Comparison of ENCODE assay signal across 8 mouse cellular contexts in genomic region chr14:16196518-16196917, GRCm38 (mm10). TPM values are rescaled to one million over a fixed set of nuclear protein-coding genes. Genes with fewer than 3 reads are reported as not detected.
A peak's percentile ranks its signal among the peaks of the same experiment; 100 is the strongest.
DNase-seq lines count a peak whose midpoint lies in the region; ATAC-seq and TF ChIP-seq lines count a peak whose summit lies in the region.

No protein-coding gene starts in this region.

- no peak for TF ChIP-seq CTCF in liver, adult 2 months (IDR thresholded peaks at IDR 0.05; ENCODE audit: low read depth, low read length)

- no peak for TF ChIP-seq POLR2A in liver, adult 2 months (IDR thresholded peaks at IDR 0.05; ENCODE audit: extremely low read depth, insufficient read depth, low read length)

- no peak overlapping the region for H3K27ac ChIP-seq in embryonic facial prominence, embryonic 11.5 days (replicated peaks; ENCODE audit: low read depth, low read length)
- H3K27ac ChIP-seq in embryonic facial prominence, embryonic 10.5 days (replicated peaks) = no peak overlapping the region
- H3K27ac ChIP-seq in liver, adult 2 months (replicated peaks; ENCODE audit: insufficient read depth, low read depth, low read length) = no peak overlapping the region

- H3K4me3 ChIP-seq in embryonic facial prominence, embryonic 11.5 days (ENCODE audit: low read depth, low read length) = no peak overlapping the region
- no peak overlapping the region for H3K4me3 ChIP-seq in embryonic facial prominence, embryonic 10.5 days
- H3K4me3 ChIP-seq in liver, adult 2 months (ENCODE audit: insufficient read depth, low read depth, low read length) = no peak overlapping the region

- H3K9ac ChIP-seq in embryonic facial prominence, embryonic 11.5 days (replicated peaks; ENCODE audit: low read length) = no peak overlapping the region
- no peak overlapping the region for H3K9ac ChIP-seq in liver, adult 2 months (ENCODE audit: low read depth, low read length)

- no peaks in the 10 kb centered on the region for H3K36me3 ChIP-seq in embryonic facial prominence, embryonic 11.5 days (replicated peaks; ENCODE audit: control insufficient read depth, insufficient read depth, low read depth, low read length)
- no peaks in the 10 kb centered on the region for H3K36me3 ChIP-seq in embryonic facial prominence, embryonic 10.5 days (replicated peaks)
- no peaks in the 10 kb centered on the region for H3K36me3 ChIP-seq in liver, adult 2 months (ENCODE audit: control insufficient read depth, insufficient read depth, low read length)

- no peaks in the 10 kb centered on the region for H3K79me2 ChIP-seq in liver, adult 2 months (ENCODE audit: control insufficient read depth, insufficient read depth, low read length)

- H3K27me3 ChIP-seq in embryonic facial prominence, embryonic 11.5 days (ENCODE audit: control insufficient read depth, insufficient read depth, low read length) = no peaks in the 10 kb centered on the region
- no peaks in the 10 kb centered on the region for H3K27me3 ChIP-seq in embryonic facial prominence, embryonic 10.5 days (replicated peaks; ENCODE audit: low read depth, poor library complexity, severe bottlenecking)
- H3K27me3 ChIP-seq in liver, adult 2 months (ENCODE audit: control insufficient read depth, insufficient read depth, low read length) = no peaks in the 10 kb centered on the region

- peak; percentile 59 for DNase-seq in embryonic facial prominence, embryonic 11.5 days (ENCODE audit: low spot score)
- DNase-seq in embryonic facial prominence, embryonic 10.5 days (ENCODE audit: low spot score) = no peak
- peak; percentile 16 for DNase-seq in liver, adult 2 months (ENCODE audit: extremely low read depth, low read depth, low spot score)
- no peak for DNase-seq in liver
- DNase-seq in MN1 (ENCODE audit: low spot score) = peak; percentile 9
- DNase-seq in forelimb bud, embryonic 11.5 days (ENCODE audit: low read depth, low spot score) = peak; percentile 6
- no peak for DNase-seq in urinary bladder, adult 18-20 months (ENCODE audit: low spot score in 2 of 2)
- no peak for DNase-seq in spleen, adult 12 weeks (ENCODE audit: low spot score)

- no peaks in the 10 kb centered on the region for H3K9me3 ChIP-seq in embryonic facial prominence, embryonic 11.5 days (replicated peaks; ENCODE audit: control insufficient read depth, low read length)
- H3K9me3 ChIP-seq in embryonic facial prominence, embryonic 10.5 days = no peaks in the 10 kb centered on the region

- ATAC-seq in embryonic facial prominence, embryonic 11.5 days (replicated peaks; ENCODE audit: insufficient number of reproducible peaks, low FRiP score, low TSS enrichment, low read depth) = no peak

- H3K4me1 ChIP-seq in embryonic facial prominence, embryonic 11.5 days (ENCODE audit: control insufficient read depth, insufficient read depth, low read length) = no peaks in the 10 kb centered on the region
- H3K4me1 ChIP-seq in embryonic facial prominence, embryonic 10.5 days = peaks cover 11% of the 10 kb centered on the region
- H3K4me1 ChIP-seq in liver, adult 2 months (ENCODE audit: control insufficient read depth, insufficient read depth, low read length) = no peaks in the 10 kb centered on the region

- 61% methylated on average over 4 of the region's 4 CpGs for WGBS in embryonic facial prominence, embryonic 11.5 days
- WGBS in embryonic facial prominence, embryonic 10.5 days = 63% methylated on average over 4 of the region's 4 CpGs
- 47% methylated on average over 4 of the region's 4 CpGs for WGBS in liver, adult 2 months

- no peak overlapping the region for H3K4me2 ChIP-seq in embryonic facial prominence, embryonic 11.5 days (ENCODE audit: low read depth, low read length)

RNA-seq across cellular contexts. Expression of gene Ngly1, which starts 52.6 kb away (rescaled TPM):
- polyA plus RNA-seq in embryonic facial prominence, embryonic 11.5 days (2014; fragmentation: Nextera tagmentation; extraction: Ambion mirVana) = 30.4 and 31.0 TPM in 2 replicates
- 14.5 and 18.7 TPM in 2 replicates for polyA plus RNA-seq in embryonic facial prominence, embryonic 10.5 days (2016; fragmentation: Nextera tagmentation; extraction: Ambion mirVana)
- total RNA-seq in liver, adult 2 months (2014; rRNA removed) = 44.5 and 47.1 TPM in 2 replicates
- polyA plus RNA-seq in liver, adult 2 months (2012; rRNA removed) = 25.4 and 47.6 TPM in 2 replicates

RNA-seq across cellular contexts. Expression of gene Oxsm, which starts 53.1 kb away (rescaled TPM):
- polyA plus RNA-seq in embryonic facial prominence, embryonic 11.5 days (2014; fragmentation: Nextera tagmentation; extraction: Ambion mirVana) = 0.88 and 1.3 TPM in 2 replicates
- polyA plus RNA-seq in embryonic facial prominence, embryonic 10.5 days (2016; fragmentation: Nextera tagmentation; extraction: Ambion mirVana) = 1.5 and 1.8 TPM in 2 replicates
- 19.6 and 22.1 TPM in 2 replicates for total RNA-seq in liver, adult 2 months (2014; rRNA removed)
- polyA plus RNA-seq in liver, adult 2 months (2012; rRNA removed) = 13.3 and 16.7 TPM in 2 replicates

Comparison
In these comparisons a context has a peak if more than half of its experiments do, and no peak if none do; other contexts are left out.
1. DNase-seq: peak in embryonic facial prominence, embryonic 11.5 days (single experiment), liver, adult 2 months (single experiment), MN1 (single experiment) and forelimb bud, embryonic 11.5 days (single experiment); none in embryonic facial prominence, embryonic 10.5 days (single experiment), liver (single experiment), urinary bladder, adult 18-20 months (0 of 2) and spleen, adult 12 weeks (single experiment).